Mouse (Mus musculus): ENCODE data around the gene Prss54. TPM values are rescaled to one million over a fixed set of nuclear protein-coding genes. Genes with fewer than 3 reads are reported as not detected.
A peak's percentile ranks its signal among the peaks of the same experiment; 100 is the strongest.

Prss54 gene
- polyA plus RNA-seq, 1 experiment = 266 TPM

- H3K36me3 ChIP-seq (ENCODE audit: control insufficient read depth, insufficient read depth, low read length) = no peaks in the 10 kb centered on the region
- TF ChIP-seq POLR2A (IDR thresholded peaks at IDR 0.05; ENCODE audit: control insufficient read depth, low read depth, low read length) (no peak), CTCF (IDR thresholded peaks at IDR 0.05; ENCODE audit: control insufficient read depth, insufficient read depth, insufficient replicate concordance, low read depth, low read length) (no peak)
- H3K4me1 ChIP-seq (ENCODE audit: control insufficient read depth, insufficient read depth, low read length) = peaks cover 3% of the 10 kb centered on the region; the same call in 1 of the 2 replicates
- no peak overlapping the region for H3K27ac ChIP-seq (ENCODE audit: control insufficient read depth, insufficient read depth, low read depth, low read length)
- no peak overlapping the region for H3K4me3 ChIP-seq (ENCODE audit: control insufficient read depth, low read depth, low read length)
- H3K27me3 ChIP-seq (ENCODE audit: control insufficient read depth, insufficient read depth, low read length) = no peaks in the 10 kb centered on the region
These were observed 26.0 kb upstream of the Prss54 start for GRCm38 (mm10) chr8:95602168-95602567.

GRCm38 (mm10) chr8:95601306-95601705, 25.2 kb upstream of the Prss54 start:
- TF ChIP-seq CTCF (IDR thresholded peaks at IDR 0.05; ENCODE audit: control insufficient read depth, insufficient read depth, insufficient replicate concordance, low read depth, low read length) (no peak), POLR2A (IDR thresholded peaks at IDR 0.05; ENCODE audit: control insufficient read depth, low read depth, low read length) (peak; percentile 59; the same call in 1 of the 2 replicates)
- Histone ChIP-seq H3K27me3 (ENCODE audit: control insufficient read depth, insufficient read depth, low read length) (no peaks in the 10 kb centered on the region), H3K4me1 (ENCODE audit: control insufficient read depth, insufficient read depth, low read length) (peaks cover 3% of the 10 kb centered on the region; the same call in 1 of the 2 replicates)

GRCm38 (mm10) chr8:95599861-95600260, 23.7 kb upstream of the Prss54 start:
- Histone ChIP-seq H3K27ac (ENCODE audit: control insufficient read depth, insufficient read depth, low read depth, low read length) (no peak overlapping the region), H3K27me3 (ENCODE audit: control insufficient read depth, insufficient read depth, low read length) (no peaks in the 10 kb centered on the region), H3K4me3 (ENCODE audit: control insufficient read depth, low read depth, low read length) (peak overlapping the region; percentile 10), H3K36me3 (ENCODE audit: control insufficient read depth, insufficient read depth, low read length) (no peaks in the 10 kb centered on the region), H3K4me1 (ENCODE audit: control insufficient read depth, insufficient read depth, low read length) (peaks cover 3% of the 10 kb centered on the region; the same call in 1 of the 2 replicates)
- TF ChIP-seq CTCF (IDR thresholded peaks at IDR 0.05; ENCODE audit: control insufficient read depth, insufficient read depth, insufficient replicate concordance, low read depth, low read length) (peak; percentile 80; the same call in 1 of the 2 replicates), POLR2A (IDR thresholded peaks at IDR 0.05; ENCODE audit: control insufficient read depth, low read depth, low read length) (no peak)

More at GRCm38 (mm10) chr8:95601306-95601705, 25.2 kb upstream of the Prss54 start:
- Histone ChIP-seq H3K36me3 (ENCODE audit: control insufficient read depth, insufficient read depth, low read length) (no peaks in the 10 kb centered on the region), H3K27ac (ENCODE audit: control insufficient read depth, insufficient read depth, low read depth, low read length) (no peak overlapping the region), H3K4me3 (ENCODE audit: control insufficient read depth, low read depth, low read length) (peak overlapping the region; percentile 78)

- Histone ChIP-seq H3K4me1 (ENCODE audit: control insufficient read depth, insufficient read depth, low read length) (peaks cover 3% of the 10 kb centered on the region; the same call in 1 of the 2 replicates), H3K36me3 (ENCODE audit: control insufficient read depth, insufficient read depth, low read length) (no peaks in the 10 kb centered on the region), H3K27me3 (ENCODE audit: control insufficient read depth, insufficient read depth, low read length) (no peaks in the 10 kb centered on the region), H3K27ac (ENCODE audit: control insufficient read depth, insufficient read depth, low read depth, low read length) (no peak overlapping the region), H3K4me3 (ENCODE audit: control insufficient read depth, low read depth, low read length) (no peak overlapping the region)
- TF ChIP-seq POLR2A (IDR thresholded peaks at IDR 0.05; ENCODE audit: control insufficient read depth, low read depth, low read length) = no peak
- no peak for TF ChIP-seq CTCF (IDR thresholded peaks at IDR 0.05; ENCODE audit: control insufficient read depth, insufficient read depth, insufficient replicate concordance, low read depth, low read length)
These were observed 20.7 kb upstream of the Prss54 start for GRCm38 (mm10) chr8:95596841-95597241.

GRCm38 (mm10) chr8:95595131-95595530, 19.0 kb upstream of the Prss54 start:
- Histone ChIP-seq H3K4me3 (ENCODE audit: control insufficient read depth, low read depth, low read length) (no peak overlapping the region), H3K27me3 (ENCODE audit: control insufficient read depth, insufficient read depth, low read length) (no peaks in the 10 kb centered on the region), H3K36me3 (ENCODE audit: control insufficient read depth, insufficient read depth, low read length) (no peaks in the 10 kb centered on the region), H3K27ac (ENCODE audit: control insufficient read depth, insufficient read depth, low read depth, low read length) (no peak overlapping the region), H3K4me1 (ENCODE audit: control insufficient read depth, insufficient read depth, low read length) (no peaks in the 10 kb centered on the region)
- no peak for TF ChIP-seq POLR2A (IDR thresholded peaks at IDR 0.05; ENCODE audit: control insufficient read depth, low read depth, low read length)
- TF ChIP-seq CTCF (IDR thresholded peaks at IDR 0.05; ENCODE audit: control insufficient read depth, insufficient read depth, insufficient replicate concordance, low read depth, low read length) = no peak

GRCm38 (mm10) chr8:95593439-95594393, 17.6 kb upstream of the Prss54 start:
- TF ChIP-seq CTCF (IDR thresholded peaks at IDR 0.05; ENCODE audit: control insufficient read depth, insufficient read depth, insufficient replicate concordance, low read depth, low read length) (no peak), POLR2A (IDR thresholded peaks at IDR 0.05; ENCODE audit: control insufficient read depth, low read depth, low read length) (no peak)
- peaks cover 3% of the 10 kb centered on the region for H3K4me1 ChIP-seq (ENCODE audit: control insufficient read depth, insufficient read depth, low read length)
- H3K36me3 ChIP-seq (ENCODE audit: control insufficient read depth, insufficient read depth, low read length) = no peaks in the 10 kb centered on the region
- no peaks in the 10 kb centered on the region for H3K27me3 ChIP-seq (ENCODE audit: control insufficient read depth, insufficient read depth, low read length)
- no peak overlapping the region for H3K4me3 ChIP-seq (ENCODE audit: control insufficient read depth, low read depth, low read length)
- no peak overlapping the region for H3K27ac ChIP-seq (ENCODE audit: control insufficient read depth, insufficient read depth, low read depth, low read length)

GRCm38 (mm10) chr8:95592131-95592780, 16.1 kb upstream of the Prss54 start:
- peaks cover 3% of the 10 kb centered on the region for H3K4me1 ChIP-seq (ENCODE audit: control insufficient read depth, insufficient read depth, low read length)
- no peak overlapping the region for H3K27ac ChIP-seq (ENCODE audit: control insufficient read depth, insufficient read depth, low read depth, low read length)
- TF ChIP-seq CTCF (IDR thresholded peaks at IDR 0.05; ENCODE audit: control insufficient read depth, insufficient read depth, insufficient replicate concordance, low read depth, low read length) (no peak), POLR2A (IDR thresholded peaks at IDR 0.05; ENCODE audit: control insufficient read depth, low read depth, low read length) (no peak)
- H3K27me3 ChIP-seq (ENCODE audit: control insufficient read depth, insufficient read depth, low read length) = no peaks in the 10 kb centered on the region
- no peaks in the 10 kb centered on the region for H3K36me3 ChIP-seq (ENCODE audit: control insufficient read depth, insufficient read depth, low read length)
- H3K4me3 ChIP-seq (ENCODE audit: control insufficient read depth, low read depth, low read length) = no peak overlapping the region

Data from testis, adult 2 months (tissue).